Mouse (Mus musculus) embryonic facial prominence, embryonic 11.5 days (tissue): ENCODE measurements around the gene Ipo11. TPM values are rescaled to one million over a fixed set of nuclear protein-coding genes. Genes with fewer than 3 reads are reported as not detected.

Experiments used
- ATAC-seq: fragments of 200-750 bp; cut with Nextera tagmentation; replicated peaks from 2 replicates; pipeline ENCODE4 v1.8.0; 2017; ENCODE audit warnings: low read depth; ENCODE audit not compliant: insufficient number of reproducible peaks, low FRiP score, low TSS enrichment
- DNase-seq: peaks from one replicate; pipeline ENCODE4 v3.0.0-alpha.2; 2015; ENCODE audit warnings: low spot score
- H3K27ac ChIP-seq: fragments of 300-500 bp; sonication (generic); replicated peaks from 2 replicates; pipeline ENCODE4 v1.5.1; 2014; ENCODE audit warnings: mild to moderate bottlenecking, low read depth, low read length, control low read depth
- H3K27me3 ChIP-seq: fragments of 300-500 bp; sonication (generic); 2 replicates; pipeline ENCODE4 v1.6.1; 2014; ENCODE audit warnings: mild to moderate bottlenecking, low read length, moderate library complexity, mixed read lengths; ENCODE audit not compliant: control insufficient read depth, insufficient read depth
- H3K36me3 ChIP-seq: fragments of 300-500 bp; sonication (generic); replicated peaks from 2 replicates; pipeline ENCODE4 v1.6.1; 2014; ENCODE audit warnings: low read depth, mild to moderate bottlenecking, low read length, moderate library complexity, mixed read lengths; ENCODE audit not compliant: control insufficient read depth, insufficient read depth
- H3K4me1 ChIP-seq: fragments of 300-500 bp; sonication (generic); 2 replicates; pipeline ENCODE4 v1.6.1; 2014; ENCODE audit warnings: low read length, mixed read lengths; ENCODE audit not compliant: control insufficient read depth, insufficient read depth
- H3K4me2 ChIP-seq: fragments of 300-500 bp; sonication (generic); 2 replicates; pipeline ENCODE4 v1.6.1; 2014; ENCODE audit warnings: low read depth, mild to moderate bottlenecking, control low read depth, low read length, moderate library complexity
- H3K4me3 ChIP-seq: fragments of 300-500 bp; sonication (generic); 2 replicates; pipeline ENCODE4 v1.5.1; 2014; ENCODE audit warnings: low read depth, low read length, control low read depth
- H3K9ac ChIP-seq: fragments of 300-500 bp; sonication (generic); replicated peaks from 2 replicates; pipeline ENCODE4 v1.6.1; 2014; ENCODE audit warnings: mild to moderate bottlenecking, control low read depth, low read length
- H3K9me3 ChIP-seq: fragments of 300-500 bp; sonication (generic); replicated peaks from 2 replicates; pipeline ENCODE4 v1.6.1; 2016; ENCODE audit warnings: mild to moderate bottlenecking, low read length, inconsistent platforms, mixed read lengths; ENCODE audit not compliant: control insufficient read depth
- whole genome bisulfite sequencing: fragments of 180-500 bp; shearing (Covaris S2); extraction: QIAGEN DNeasy Blood & Tissue Kit; methylation state at CpG from one replicate; pipeline ENCODE4 v1.1.7; 2014; 5-methylcytosine and 5-hydroxymethylcytosine counted together
- polyA plus RNA-seq: library from polyadenylated mRNA; unstranded; fragments of >200 nt; fragmentation: Nextera tagmentation; extraction: Ambion mirVana; gene quantifications from 2 replicates; pipeline ENCODE4 v1.2.1, GENCODE M21; 2014

Ipo11 gene
- polyA plus RNA-seq, 1 experiment from 2014 or later = 77.3 TPM

DNA sequence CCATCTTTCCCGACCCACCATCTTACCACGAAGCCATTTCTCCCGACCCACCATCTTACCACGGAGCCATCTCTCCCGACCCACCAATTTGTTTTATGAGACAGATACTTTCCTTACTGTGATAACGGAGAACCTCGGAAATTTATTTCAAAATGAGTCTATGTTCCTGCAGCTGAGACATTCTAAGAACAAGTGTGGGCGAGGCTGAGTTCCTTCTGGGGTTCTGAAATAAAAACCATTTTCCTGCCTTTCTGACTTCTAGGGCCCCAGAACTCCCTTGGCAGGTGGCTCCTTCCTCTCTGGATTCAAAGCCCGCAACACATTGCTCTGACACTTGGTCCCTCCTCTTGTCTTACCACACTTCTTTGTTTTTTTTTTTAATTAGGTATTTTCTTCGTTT, 168.0 kb downstream of the Ipo11 start:
- Histone ChIP-seq H3K4me2 (no peak overlapping the region), H3K4me3 (no peak overlapping the region), H3K36me3 (no peaks in the 10 kb centered on the region), H3K9me3 (no peaks in the 10 kb centered on the region), H3K27ac (no peak overlapping the region), H3K4me1 (no peaks in the 10 kb centered on the region), H3K9ac (no peak overlapping the region), H3K27me3 (no peaks in the 10 kb centered on the region)
- DNase-seq = no peak
- 91% methylated on average over 10 of the region's 10 CpGs for WGBS
- no peak for ATAC-seq

DNA sequence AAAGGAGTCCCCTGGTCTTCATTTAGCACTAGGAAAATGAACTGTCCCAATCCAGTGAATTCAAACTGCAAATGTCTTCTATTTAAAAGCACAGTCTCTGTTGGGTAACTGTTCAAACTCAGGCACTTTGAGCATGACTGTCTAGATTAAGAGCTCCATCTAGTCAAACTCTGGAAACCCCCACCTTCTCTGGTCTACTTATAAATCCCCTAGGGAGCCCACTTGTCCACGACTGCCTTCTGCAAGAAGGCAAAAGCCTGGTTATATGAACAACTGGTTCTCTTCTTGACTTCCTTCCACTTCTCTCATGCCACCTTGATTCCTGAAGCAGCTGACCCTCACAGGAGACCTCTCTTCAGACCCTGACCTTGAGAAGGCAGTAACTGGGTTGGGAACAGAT, 174.1 kb downstream of the Ipo11 start:
- no peak for ATAC-seq
- no peak overlapping the region for H3K4me2 ChIP-seq
- no peak overlapping the region for H3K4me3 ChIP-seq
- H3K27ac ChIP-seq = no peak overlapping the region
- H3K4me1 ChIP-seq = no peaks in the 10 kb centered on the region
- 38% methylated on average over 1 of the region's 1 CpGs for WGBS
- no peaks in the 10 kb centered on the region for H3K36me3 ChIP-seq
- DNase-seq = no peak
- H3K27me3 ChIP-seq = no peaks in the 10 kb centered on the region
- H3K9ac ChIP-seq = no peak overlapping the region
- H3K9me3 ChIP-seq = no peaks in the 10 kb centered on the region

DNA sequence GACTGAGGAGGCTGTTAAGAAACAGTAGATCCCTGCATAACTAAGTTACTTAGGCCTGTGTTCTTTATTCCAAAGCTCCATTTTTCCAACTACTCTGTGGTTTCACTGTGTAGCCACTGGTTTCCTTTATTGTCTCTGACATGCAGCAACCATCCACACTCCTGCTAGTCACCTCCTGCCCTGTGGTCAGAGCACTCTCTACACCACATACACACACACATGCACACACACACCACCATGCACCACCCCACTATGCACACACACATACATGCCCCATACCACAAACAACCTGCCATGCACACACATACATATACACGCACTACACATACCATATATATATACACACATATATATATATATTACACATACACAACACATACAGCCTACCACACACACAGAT, 175.1 kb downstream of the Ipo11 start:
- Histone ChIP-seq H3K4me1 (no peaks in the 10 kb centered on the region), H3K9ac (no peak overlapping the region), H3K4me3 (no peak overlapping the region), H3K27ac (no peak overlapping the region), H3K9me3 (no peaks in the 10 kb centered on the region), H3K27me3 (no peaks in the 10 kb centered on the region), H3K36me3 (no peaks in the 10 kb centered on the region), H3K4me2 (no peak overlapping the region)
- DNase-seq (no peak), ATAC-seq (no peak)
- WGBS = 91% methylated on average over 1 of the region's 1 CpGs

DNA sequence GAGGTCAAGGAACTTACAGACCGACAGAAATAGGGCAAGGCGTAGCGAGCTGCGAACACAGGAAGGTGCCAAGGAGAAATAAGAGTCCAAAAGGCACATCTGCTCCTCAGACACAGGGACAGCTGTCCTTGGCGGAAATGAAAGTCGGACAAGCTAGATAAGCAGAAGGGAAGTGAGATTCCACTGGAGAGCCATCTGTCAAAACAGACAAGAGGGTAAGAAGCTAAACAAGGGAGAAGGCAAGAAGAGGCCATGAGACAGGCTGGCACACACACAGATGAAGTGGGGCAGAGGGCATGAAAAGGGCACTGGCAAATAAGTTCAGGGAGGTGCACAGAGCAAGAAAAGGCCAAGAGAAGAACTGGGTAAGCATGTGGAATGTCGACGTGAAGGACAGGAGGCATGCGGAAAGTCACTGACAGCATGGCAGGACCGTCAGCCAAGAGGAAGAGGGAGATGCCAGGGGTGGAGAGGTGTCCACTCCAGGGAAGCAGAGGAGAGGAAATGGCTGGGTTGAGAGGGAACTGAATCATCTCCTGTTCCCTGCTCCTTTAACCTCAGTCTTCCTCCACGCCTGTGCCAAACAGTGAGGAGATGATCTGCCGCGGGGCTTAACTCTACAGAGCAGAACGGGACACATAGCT, 176.4 kb downstream of the Ipo11 start:
- no peak overlapping the region for H3K27ac ChIP-seq
- ATAC-seq (no peak), DNase-seq (no peak)
- H3K9me3 ChIP-seq = no peaks in the 10 kb centered on the region
- no peak overlapping the region for H3K4me3 ChIP-seq
- no peaks in the 10 kb centered on the region for H3K4me1 ChIP-seq
- no peak overlapping the region for H3K4me2 ChIP-seq
- no peaks in the 10 kb centered on the region for H3K27me3 ChIP-seq
- no peaks in the 10 kb centered on the region for H3K36me3 ChIP-seq
- 74% methylated on average over 14 of the region's 14 CpGs for WGBS
- no peak overlapping the region for H3K9ac ChIP-seq

DNA sequence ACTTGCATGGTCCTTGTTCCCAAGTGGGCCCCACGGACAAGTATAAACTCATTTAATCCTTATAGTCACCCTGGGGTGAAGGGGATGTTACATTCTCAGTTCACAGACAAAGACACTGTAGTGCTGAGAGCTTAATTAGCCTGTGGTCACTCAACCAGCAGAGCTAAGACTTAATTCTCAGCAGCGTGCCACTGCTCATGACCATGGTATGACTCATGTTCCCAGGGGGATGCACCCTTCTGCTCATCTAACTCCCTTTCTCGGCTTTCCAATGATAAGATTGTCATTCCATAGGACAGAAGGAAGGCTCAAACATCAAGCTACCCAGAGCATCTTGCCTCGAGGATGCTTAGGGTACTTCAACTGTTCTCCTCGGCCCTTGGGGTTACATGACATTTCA, 180.9 kb downstream of the Ipo11 start:
- no peaks in the 10 kb centered on the region for H3K27me3 ChIP-seq
- H3K9me3 ChIP-seq = no peaks in the 10 kb centered on the region
- H3K4me3 ChIP-seq = no peak overlapping the region
- H3K36me3 ChIP-seq = no peaks in the 10 kb centered on the region
- DNase-seq = no peak
- H3K9ac ChIP-seq = no peak overlapping the region
- H3K4me1 ChIP-seq = no peaks in the 10 kb centered on the region
- no peak for ATAC-seq
- WGBS = 67% methylated on average over 5 of the region's 5 CpGs
- no peak overlapping the region for H3K27ac ChIP-seq
- no peak overlapping the region for H3K4me2 ChIP-seq

DNA sequence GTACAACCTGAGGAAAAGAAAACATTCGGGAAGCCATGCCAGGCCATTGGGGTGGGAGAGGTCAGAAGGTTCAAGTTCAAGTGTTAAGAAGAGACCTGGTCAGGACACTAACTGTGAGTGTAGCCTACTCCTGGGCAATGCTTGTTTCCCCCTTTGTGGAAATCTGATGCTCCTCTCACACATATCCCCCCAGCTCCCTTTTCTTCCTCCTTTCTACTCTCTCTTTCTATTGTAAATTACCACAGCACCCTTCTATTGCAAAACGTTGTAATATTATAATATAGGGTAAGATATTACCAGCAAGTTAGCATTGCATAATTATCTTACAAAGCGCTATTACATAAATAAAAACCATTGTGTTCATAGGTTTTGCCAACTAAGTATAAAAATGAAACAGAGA, 182.5 kb downstream of the Ipo11 start:
- no peaks in the 10 kb centered on the region for H3K27me3 ChIP-seq
- H3K9me3 ChIP-seq = no peaks in the 10 kb centered on the region
- no peak overlapping the region for H3K9ac ChIP-seq
- H3K27ac ChIP-seq = no peak overlapping the region
- DNase-seq = no peak
- no peak for ATAC-seq
- no peaks in the 10 kb centered on the region for H3K4me1 ChIP-seq
- 81% methylated on average over 3 of the region's 3 CpGs for WGBS
- no peaks in the 10 kb centered on the region for H3K36me3 ChIP-seq
- H3K4me3 ChIP-seq = no peak overlapping the region
- H3K4me2 ChIP-seq = no peak overlapping the region

DNA sequence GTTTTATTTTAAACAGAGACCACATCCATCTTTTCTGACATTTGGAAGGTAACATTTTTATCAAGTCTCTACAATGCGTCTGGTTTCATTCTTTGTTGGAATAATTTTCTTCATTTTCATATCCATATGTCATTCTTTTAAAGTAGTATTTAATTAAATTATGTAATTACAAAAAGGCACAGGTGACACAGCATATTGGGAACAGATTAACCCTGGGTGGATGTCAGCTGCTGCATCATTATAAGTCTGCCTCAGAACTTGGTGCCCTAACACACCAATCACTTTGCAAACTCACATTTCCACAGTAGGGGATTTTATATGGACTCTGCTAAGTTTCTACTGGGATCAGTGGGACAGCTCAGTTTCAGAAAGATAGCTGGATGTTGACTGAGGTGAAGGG, 184.8 kb downstream of the Ipo11 start:
- Histone ChIP-seq H3K9ac (no peak overlapping the region), H3K36me3 (no peaks in the 10 kb centered on the region), H3K27me3 (no peaks in the 10 kb centered on the region), H3K9me3 (no peaks in the 10 kb centered on the region), H3K4me1 (no peaks in the 10 kb centered on the region), H3K4me3 (no peak overlapping the region), H3K4me2 (no peak overlapping the region), H3K27ac (no peak overlapping the region)
- ATAC-seq = no peak
- 84% methylated on average over 1 of the region's 1 CpGs for WGBS
- no peak for DNase-seq

DNA sequence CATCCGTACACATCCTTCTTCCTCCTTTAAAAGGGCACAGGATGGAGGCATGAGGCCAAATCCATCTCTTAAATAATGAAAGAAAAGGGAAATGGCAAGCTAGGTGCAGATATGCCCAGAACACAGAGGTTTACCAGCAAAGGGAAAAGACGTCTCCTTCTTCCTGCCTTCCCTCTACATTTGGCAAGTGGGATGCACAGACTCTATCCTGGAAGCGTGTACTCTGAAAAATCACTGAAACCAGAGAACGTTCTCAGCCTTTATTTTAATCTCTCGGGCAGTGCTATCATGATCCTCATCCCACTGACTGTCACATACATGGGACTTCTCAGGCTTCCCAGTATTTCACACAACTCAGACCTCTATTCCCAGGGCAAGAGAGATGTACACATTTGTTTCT, 189.9 kb downstream of the Ipo11 start:
- DNase-seq (no peak), ATAC-seq (no peak)
- no peak overlapping the region for H3K4me2 ChIP-seq
- WGBS = 90% methylated on average over 5 of the region's 5 CpGs
- H3K4me1 ChIP-seq = no peaks in the 10 kb centered on the region
- no peaks in the 10 kb centered on the region for H3K36me3 ChIP-seq
- H3K27me3 ChIP-seq = no peaks in the 10 kb centered on the region
- no peak overlapping the region for H3K9ac ChIP-seq
- H3K27ac ChIP-seq = no peak overlapping the region
- H3K9me3 ChIP-seq = no peaks in the 10 kb centered on the region
- no peak overlapping the region for H3K4me3 ChIP-seq
